Comparison of ENCODE assay signal across 8 mouse cellular contexts in the genomic region with DNA sequence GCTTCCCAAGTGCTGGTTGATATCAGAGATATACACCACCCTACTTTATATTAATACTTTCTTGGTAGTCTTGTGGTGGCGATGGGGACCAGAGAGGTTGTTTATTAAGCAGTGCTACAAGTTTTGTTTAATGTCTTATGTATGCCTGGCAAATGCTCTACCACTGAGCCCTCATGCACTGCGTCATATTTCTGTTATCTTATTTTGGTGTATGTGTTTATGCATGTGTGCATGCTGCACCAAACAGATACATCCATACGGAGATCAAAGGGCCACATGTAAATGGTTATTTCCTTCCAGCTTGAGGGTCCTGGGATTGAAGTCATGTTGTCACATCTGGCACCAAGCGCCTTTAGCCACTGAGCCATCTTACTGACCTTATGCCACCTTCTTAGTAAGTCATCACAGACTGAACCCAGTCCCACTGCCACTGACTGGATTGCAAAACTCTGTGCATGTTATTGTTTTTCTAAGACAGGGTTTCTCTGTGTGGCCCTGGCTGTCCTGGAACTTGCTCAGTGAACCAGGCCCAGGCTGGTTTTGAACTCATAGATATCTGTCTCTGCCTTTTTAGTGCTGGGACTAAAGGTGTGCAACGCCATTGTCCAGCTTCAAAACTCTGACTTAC. TPM values are rescaled to one million over a fixed set of nuclear protein-coding genes. Genes with fewer than 3 reads are reported as not detected.
DNase-seq lines count a peak whose midpoint lies in the region; ATAC-seq lines count a peak whose summit lies in the region.

No protein-coding gene starts in this region.

- H3K4me3 ChIP-seq in lung, embryonic 16.5 days (ENCODE audit: low read length), result peak overlapping the region; percentile 66
- H3K4me3 ChIP-seq in forebrain, embryonic 14.5 days (ENCODE audit: low read depth, low read length), result peak overlapping the region; percentile 95
- peak overlapping the region; percentile 96 for H3K4me3 ChIP-seq in liver, embryonic 11.5 days (ENCODE audit: low read depth, low read length)
- peak overlapping the region; percentile 85 for H3K4me3 ChIP-seq in stomach, embryonic 16.5 days (replicated peaks; ENCODE audit: low read length)

- DNase-seq in lung, postnatal 4 days, result no peak
- no peak for DNase-seq in forebrain, embryonic 14.5 days (ENCODE audit: low spot score)
- no peak for DNase-seq in liver, embryonic 11.5 days (ENCODE audit: low spot score)
- DNase-seq in cerebellum, adult 18-20 months, result no peak
- no peak for DNase-seq in c-Kit-positive CD71-positive TER-119-positive erythroid progenitor cells, embryonic 14.5 days (ENCODE audit: low spot score)

- H3K27ac ChIP-seq in lung, embryonic 16.5 days (ENCODE audit: low read length), result no peak overlapping the region
- no peak overlapping the region for H3K27ac ChIP-seq in forebrain, embryonic 14.5 days (ENCODE audit: low read depth, low read length)
- no peak overlapping the region for H3K27ac ChIP-seq in liver, embryonic 11.5 days (ENCODE audit: low read depth, low read length)
- no peak overlapping the region for H3K27ac ChIP-seq in stomach, embryonic 16.5 days (ENCODE audit: low read length)

- peaks cover 24% of the 10 kb centered on the region for H3K4me1 ChIP-seq in lung, embryonic 16.5 days (replicated peaks; ENCODE audit: control insufficient read depth, insufficient read depth, low read length)
- peaks cover 18% of the 10 kb centered on the region for H3K4me1 ChIP-seq in forebrain, embryonic 14.5 days (ENCODE audit: control insufficient read depth, insufficient read depth, low read length)
- H3K4me1 ChIP-seq in liver, embryonic 11.5 days (replicated peaks; ENCODE audit: control insufficient read depth, insufficient read depth, low read length), result peaks cover 22% of the 10 kb centered on the region
- peaks cover 24% of the 10 kb centered on the region for H3K4me1 ChIP-seq in stomach, embryonic 16.5 days (ENCODE audit: control insufficient read depth, insufficient read depth, low read length)

- 71% methylated on average over 5 of the region's 5 CpGs for WGBS in lung, embryonic 16.5 days
- 93% methylated on average over 5 of the region's 5 CpGs for WGBS in forebrain, embryonic 14.5 days
- 74% methylated on average over 5 of the region's 5 CpGs for WGBS in liver, embryonic 11.5 days
- WGBS in stomach, embryonic 16.5 days, result 83% methylated on average over 5 of the region's 5 CpGs

- H3K27me3 ChIP-seq in lung, embryonic 16.5 days (ENCODE audit: control insufficient read depth, insufficient read depth, low read depth, low read length), result no peaks in the 10 kb centered on the region
- H3K27me3 ChIP-seq in forebrain, embryonic 14.5 days (replicated peaks; ENCODE audit: control insufficient read depth, insufficient read depth, low read length), result no peaks in the 10 kb centered on the region
- no peaks in the 10 kb centered on the region for H3K27me3 ChIP-seq in liver, embryonic 11.5 days (replicated peaks; ENCODE audit: control insufficient read depth, insufficient read depth, low read length)
- no peaks in the 10 kb centered on the region for H3K27me3 ChIP-seq in stomach, embryonic 16.5 days (ENCODE audit: control insufficient read depth, insufficient read depth, low read length)

- no peaks in the 10 kb centered on the region for H3K9me3 ChIP-seq in lung, embryonic 16.5 days (ENCODE audit: control insufficient read depth, low read length)
- no peaks in the 10 kb centered on the region for H3K9me3 ChIP-seq in forebrain, embryonic 14.5 days (replicated peaks; ENCODE audit: control insufficient read depth, low read length)
- H3K9me3 ChIP-seq in liver, embryonic 11.5 days (ENCODE audit: control insufficient read depth, low read length), result no peaks in the 10 kb centered on the region
- no peaks in the 10 kb centered on the region for H3K9me3 ChIP-seq in stomach, embryonic 16.5 days (replicated peaks; ENCODE audit: control insufficient read depth, low read length)

- ATAC-seq in lung, embryonic 16.5 days (ENCODE audit: low read depth), result no peak
- no peak for ATAC-seq in forebrain, embryonic 14.5 days
- ATAC-seq in liver, embryonic 11.5 days (replicated peaks; ENCODE audit: low FRiP score), result no peak
- no peak for ATAC-seq in stomach, embryonic 16.5 days (ENCODE audit: insufficient read depth, low FRiP score)
- ATAC-seq in activated CD4-positive, CD25-positive, alpha-beta regulatory T cell, adult 4 months, result no peak

- H3K9ac ChIP-seq in lung, embryonic 16.5 days (ENCODE audit: low read length), result peak overlapping the region; percentile 51
- peak overlapping the region; percentile 98; the same call in 1 of the 2 replicates for H3K9ac ChIP-seq in forebrain, embryonic 14.5 days (ENCODE audit: low read length)
- peak overlapping the region; percentile 97 for H3K9ac ChIP-seq in liver, embryonic 11.5 days (ENCODE audit: low read depth, low read length)
- H3K9ac ChIP-seq in stomach, embryonic 16.5 days (ENCODE audit: low read length), result peak overlapping the region; percentile 50; the same call in 1 of the 2 replicates

- H3K36me3 ChIP-seq in lung, embryonic 16.5 days (ENCODE audit: control insufficient read depth, insufficient read depth, low read length), result no peaks in the 10 kb centered on the region; the same call in 1 of the 2 replicates
- H3K36me3 ChIP-seq in forebrain, embryonic 14.5 days (ENCODE audit: control insufficient read depth, insufficient read depth, low read length), result no peaks in the 10 kb centered on the region; the same call in 1 of the 2 replicates
- peaks cover 7% of the 10 kb centered on the region; the same call in 1 of the 2 replicates for H3K36me3 ChIP-seq in liver, embryonic 11.5 days (ENCODE audit: control insufficient read depth, insufficient read depth, low read length)
- H3K36me3 ChIP-seq in stomach, embryonic 16.5 days (ENCODE audit: control insufficient read depth, insufficient read depth, low read length), result 0 out of 2 replicates have a peak, but pooled peaks cover 5% of the 10 kb centered on the region

- H3K4me2 ChIP-seq in lung, embryonic 16.5 days (ENCODE audit: low read depth, low read length), result peak overlapping the region; percentile 85
- peak overlapping the region; percentile 69 for H3K4me2 ChIP-seq in forebrain, embryonic 14.5 days (ENCODE audit: low read length)
- H3K4me2 ChIP-seq in liver, embryonic 11.5 days, result peak overlapping the region; percentile 79
- H3K4me2 ChIP-seq in stomach, embryonic 16.5 days (ENCODE audit: low read depth, low read length), result peak overlapping the region; percentile 52

RNA-seq across cellular contexts. Expression of a gene that starts 1.2 kb away (rescaled TPM):
- 26.7 and 28.7 TPM in 2 replicates for polyA plus RNA-seq in lung, embryonic 16.5 days (2015; fragmentation: Nextera tagmentation; extraction: Ambion mirVana)
- 36.7 and 39.5 TPM in 2 replicates for polyA plus RNA-seq in forebrain, embryonic 14.5 days (2014; fragmentation: Nextera tagmentation; extraction: Ambion mirVana)
- 35.3 and 37.9 TPM in 2 replicates for polyA plus RNA-seq in liver, embryonic 11.5 days (2014; fragmentation: Nextera tagmentation; extraction: Ambion mirVana)
- polyA plus RNA-seq in stomach, embryonic 16.5 days (2015; fragmentation: Nextera tagmentation; extraction: Ambion mirVana), result 25.6 and 27.9 TPM in 2 replicates
- 10 to 100 TPM; 28.1 to 34.7 TPM for polyA plus RNA-seq in activated CD4-positive, CD25-positive, alpha-beta regulatory T cell, adult 4 months (2017; shearing (Covaris generic))

RNA-seq across cellular contexts. Expression of a gene that starts 1.3 kb away (rescaled TPM):
- 530 and 541 TPM in 2 replicates for polyA plus RNA-seq in lung, embryonic 16.5 days (2015; fragmentation: Nextera tagmentation; extraction: Ambion mirVana)
- 639 and 699 TPM in 2 replicates for polyA plus RNA-seq in forebrain, embryonic 14.5 days (2014; fragmentation: Nextera tagmentation; extraction: Ambion mirVana)
- polyA plus RNA-seq in liver, embryonic 11.5 days (2014; fragmentation: Nextera tagmentation; extraction: Ambion mirVana), result 585 and 612 TPM in 2 replicates
- polyA plus RNA-seq in stomach, embryonic 16.5 days (2015; fragmentation: Nextera tagmentation; extraction: Ambion mirVana), result 595 and 642 TPM in 2 replicates
- polyA plus RNA-seq in activated CD4-positive, CD25-positive, alpha-beta regulatory T cell, adult 4 months (2017; shearing (Covaris generic)), result 100 to 1,000 TPM; 659 to 745 TPM

RNA-seq across cellular contexts. Expression of a gene that starts 33.2 kb away (rescaled TPM):
- polyA plus RNA-seq in lung, embryonic 16.5 days (2015; fragmentation: Nextera tagmentation; extraction: Ambion mirVana), result 11.7 and 13.3 TPM in 2 replicates
- 10.9 and 13.2 TPM in 2 replicates for polyA plus RNA-seq in forebrain, embryonic 14.5 days (2014; fragmentation: Nextera tagmentation; extraction: Ambion mirVana)
- polyA plus RNA-seq in liver, embryonic 11.5 days (2014; fragmentation: Nextera tagmentation; extraction: Ambion mirVana), result 14.9 and 18.6 TPM in 2 replicates
- polyA plus RNA-seq in stomach, embryonic 16.5 days (2015; fragmentation: Nextera tagmentation; extraction: Ambion mirVana), result 9.8 and 10.2 TPM in 2 replicates
- 10 to 100 TPM; 13.6 to 15.6 TPM for polyA plus RNA-seq in activated CD4-positive, CD25-positive, alpha-beta regulatory T cell, adult 4 months (2017; shearing (Covaris generic))

RNA-seq across cellular contexts. Expression of a gene that starts 49.6 kb away (rescaled TPM):
- polyA plus RNA-seq in lung, embryonic 16.5 days (2015; fragmentation: Nextera tagmentation; extraction: Ambion mirVana), result 3.9 and 8.6 TPM in 2 replicates
- 1.4 and 3.0 TPM in 2 replicates for polyA plus RNA-seq in forebrain, embryonic 14.5 days (2014; fragmentation: Nextera tagmentation; extraction: Ambion mirVana)
- polyA plus RNA-seq in liver, embryonic 11.5 days (2014; fragmentation: Nextera tagmentation; extraction: Ambion mirVana), result 259 and 294 TPM in 2 replicates
- 19.6 and 20.3 TPM in 2 replicates for polyA plus RNA-seq in stomach, embryonic 16.5 days (2015; fragmentation: Nextera tagmentation; extraction: Ambion mirVana)
- not detected for polyA plus RNA-seq in activated CD4-positive, CD25-positive, alpha-beta regulatory T cell, adult 4 months (2017; shearing (Covaris generic))
